Mouse (Mus musculus) thymus, adult 2 months (tissue): ENCODE data around the gene Tff3.

Source experiments
- CTCF ChIP-seq: fragments of 200-500 bp; IDR thresholded peaks from 2 replicates; pipeline ENCODE4 v1.5.1; 2012; ENCODE audit warnings: mild to moderate bottlenecking, control low read depth, low read length, moderate library complexity, borderline replicate concordance; ENCODE audit not compliant: control insufficient read depth, poor library complexity, insufficient read depth; ENCODE audit errors: extremely low read depth
- POLR2A ChIP-seq: fragments of 200-500 bp; IDR thresholded peaks from 2 replicates; pipeline ENCODE4 v1.6.1; 2012; ENCODE audit warnings: mild to moderate bottlenecking, low read length, control low read depth, moderate library complexity; ENCODE audit not compliant: control insufficient read depth, poor library complexity, insufficient read depth; ENCODE audit errors: extremely low read depth

GRCm38 (mm10) chr17:31119429-31119828 lies 10.0 kb downstream of the Tff3 start:
- TF ChIP-seq CTCF: peak; percentile 84; the same call in 1 of the 2 replicates
- no peak for TF ChIP-seq POLR2A
